Mouse (Mus musculus) lung, embryonic 16.5 days (tissue): ENCODE results near the gene Scgb1a1. TPM values are rescaled to one million over a fixed set of nuclear protein-coding genes. Genes with fewer than 3 reads are reported as not detected.
"Not testable (repeated sequence)": the region's sequence is repeated elsewhere in the genome, so short reads cannot be mapped to it uniquely, and the experiment has no call there.

Experiments used
- ATAC-seq: fragments of 200-750 bp; cut with Nextera tagmentation; 2 replicates; pipeline ENCODE4 v1.8.0; 2017; ENCODE audit warnings: low read depth, mild to moderate bottlenecking, moderate library complexity
- H3K27ac ChIP-seq: fragments of 300-500 bp; sonication (generic); 2 replicates; pipeline ENCODE4 v1.5.1; 2014; ENCODE audit warnings: mild to moderate bottlenecking, control low read depth, low read length
- H3K27me3 ChIP-seq: fragments of 300-500 bp; sonication (generic); 2 replicates; pipeline ENCODE4 v1.6.1; 2014; ENCODE audit warnings: low read depth, low read length, mixed read lengths; ENCODE audit not compliant: control insufficient read depth, insufficient read depth
- H3K36me3 ChIP-seq: fragments of 300-500 bp; sonication (generic); 2 replicates; pipeline ENCODE4 v1.6.1; 2014; ENCODE audit warnings: low read length; ENCODE audit not compliant: control insufficient read depth, insufficient read depth
- H3K4me1 ChIP-seq: fragments of 300-500 bp; sonication (generic); replicated peaks from 2 replicates; pipeline ENCODE4 v1.6.1; 2014; ENCODE audit warnings: low read length, mixed read lengths; ENCODE audit not compliant: control insufficient read depth, insufficient read depth
- H3K4me2 ChIP-seq: fragments of 300-500 bp; sonication (generic); 2 replicates; pipeline ENCODE4 v1.6.1; 2014; ENCODE audit warnings: low read depth, low read length, control low read depth
- H3K4me3 ChIP-seq: fragments of 300-500 bp; sonication (generic); 2 replicates; pipeline ENCODE4 v1.5.1; 2014; ENCODE audit warnings: mild to moderate bottlenecking, low read length, control low read depth
- H3K9ac ChIP-seq: fragments of 300-500 bp; sonication (generic); 2 replicates; pipeline ENCODE4 v1.6.1; 2014; ENCODE audit warnings: low read length, control low read depth
- H3K9me3 ChIP-seq: fragments of 300-500 bp; sonication (generic); 2 replicates; pipeline ENCODE4 v1.6.1; 2016; ENCODE audit warnings: low read length; ENCODE audit not compliant: control insufficient read depth
- WGBS: fragments of 180-500 bp; shearing (Covaris S2); extraction: QIAGEN DNeasy Blood & Tissue Kit; methylation state at CpG from one replicate; pipeline ENCODE4 v1.1.7; 2014; 5-methylcytosine and 5-hydroxymethylcytosine counted together
- polyA plus RNA-seq: library from polyadenylated mRNA; unstranded; fragments of >200 nt; fragmentation: Nextera tagmentation; extraction: Ambion mirVana; gene quantifications from 2 replicates; pipeline ENCODE4 v1.2.1, GENCODE M21; 2015

The Scgb1a1 gene
- polyA plus RNA-seq = 25.3 and 50.5 TPM in 2 replicates

DNA sequence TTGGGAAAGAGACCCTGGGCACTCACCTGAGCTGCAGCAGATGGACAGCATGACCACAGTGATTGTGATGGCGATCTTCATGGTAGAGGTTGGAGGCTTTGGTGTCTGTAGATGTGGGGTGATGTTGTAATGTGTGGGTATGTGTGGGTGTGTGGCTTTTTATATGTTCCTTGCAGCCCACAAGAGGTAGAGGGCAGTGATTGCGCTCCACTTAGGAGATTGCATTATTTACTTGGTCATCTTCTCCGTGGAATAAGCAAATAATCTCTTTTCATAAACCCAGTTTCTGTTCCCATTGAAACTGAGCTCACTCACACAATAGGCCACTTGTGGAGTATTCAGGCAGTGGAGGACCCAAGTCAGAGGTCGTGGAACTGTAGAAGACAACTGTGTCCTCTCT, at the start of gene Scgb1a1:
TSS of gene Scgb1a1 (minus strand) at position 138 of the 400 bp plus-strand sequence.
- no peaks in the 10 kb centered on the region for H3K36me3 ChIP-seq
- no peak within 1 kb of the TSS for H3K27ac ChIP-seq
- H3K4me3 ChIP-seq = no peak within 1 kb of the TSS
- no peaks in the 10 kb centered on the region for H3K9me3 ChIP-seq
- no peak for ATAC-seq
- H3K4me2 ChIP-seq = no peak within 1 kb of the TSS
- peaks cover 2% of the 10 kb centered on the region for H3K4me1 ChIP-seq
- no peak within 1 kb of the TSS for H3K9ac ChIP-seq
- H3K27me3 ChIP-seq = no peaks in the 10 kb centered on the region
- 69% methylated on average over 4 of the region's 4 CpGs for WGBS

DNA sequence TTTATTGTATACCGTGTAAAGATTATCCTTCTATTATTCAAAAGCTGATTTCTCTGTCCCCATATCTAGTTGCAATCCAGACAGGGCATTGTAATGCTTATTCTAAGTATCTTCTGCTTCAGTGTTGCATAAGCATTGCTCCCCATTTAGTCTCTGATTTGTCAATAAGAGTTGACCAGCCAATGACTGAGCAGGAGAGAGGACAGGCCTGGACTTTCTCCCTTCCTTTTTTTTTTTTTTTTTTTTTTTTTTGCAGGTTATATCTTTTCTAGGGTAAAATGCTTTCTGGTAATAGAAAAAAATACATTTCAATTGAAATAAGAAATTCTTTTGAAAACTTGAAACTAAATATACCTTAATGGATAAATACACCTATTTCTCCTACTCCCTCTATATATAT, 49.4 kb upstream of the Scgb1a1 start:
- H3K9me3 ChIP-seq = no peaks in the 10 kb centered on the region
- no peak overlapping the region for H3K9ac ChIP-seq
- ATAC-seq = no peak
- H3K4me1 ChIP-seq = peaks cover 5% of the 10 kb centered on the region
- 90% methylated on average over 1 of the region's 1 CpGs for WGBS
- no peak overlapping the region for H3K4me3 ChIP-seq
- no peak overlapping the region for H3K4me2 ChIP-seq
- no peak overlapping the region for H3K27ac ChIP-seq
- H3K27me3 ChIP-seq = no peaks in the 10 kb centered on the region
- H3K36me3 ChIP-seq = no peaks in the 10 kb centered on the region

DNA sequence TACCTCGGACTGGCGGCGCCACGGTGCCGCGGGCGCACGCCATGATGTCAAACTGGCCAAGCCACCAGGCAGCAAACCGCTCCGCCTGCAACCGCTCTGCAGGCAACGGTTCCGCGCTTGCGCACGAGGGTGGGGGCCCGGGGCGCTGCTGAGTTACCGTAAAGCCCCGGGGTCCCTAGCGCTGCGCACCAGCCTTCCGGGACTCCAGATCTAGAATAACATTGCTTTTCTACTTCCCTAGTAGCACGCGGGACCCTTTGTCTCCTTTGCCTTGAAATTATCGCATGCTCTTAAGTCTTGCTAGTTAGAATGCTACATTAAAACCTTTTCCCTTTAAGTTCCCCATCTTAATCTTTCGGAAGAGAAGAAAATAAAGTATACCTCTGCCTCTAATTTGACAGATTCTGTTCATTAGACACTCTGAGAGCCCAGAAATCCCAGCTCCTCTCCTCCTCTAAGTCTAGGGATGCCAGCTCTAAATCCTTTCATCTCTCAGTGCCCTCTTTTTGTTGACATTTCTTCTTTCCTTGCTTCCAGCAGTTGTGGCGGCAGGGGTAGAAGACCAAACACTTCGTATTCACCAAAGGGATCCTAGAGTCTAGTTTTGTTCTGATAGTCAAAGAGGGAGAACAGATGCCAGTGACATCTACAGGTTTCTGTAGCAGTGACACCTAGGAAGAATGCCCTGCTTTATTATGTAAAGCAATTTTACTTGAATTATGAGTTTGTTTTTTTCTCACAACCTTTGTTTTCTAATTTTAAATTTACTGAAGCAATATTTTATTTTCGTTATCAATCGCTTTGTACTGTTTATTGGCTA, 48.0 kb upstream of the Scgb1a1 start, which contains the start of gene Asrgl1:
TSS of gene Asrgl1 (minus strand) at position 125 of the 820 bp plus-strand sequence.
- no peaks in the 10 kb centered on the region for H3K27me3 ChIP-seq
- no peaks in the 10 kb centered on the region for H3K36me3 ChIP-seq
- 10% methylated on average over 31 of the region's 31 CpGs for WGBS
- H3K27ac ChIP-seq = peak within 1 kb of the TSS; percentile 31; the same call in 1 of the 2 replicates
- ATAC-seq = peak; percentile 98
- peak within 1 kb of the TSS; percentile 86 for H3K4me3 ChIP-seq
- H3K4me2 ChIP-seq = peak within 1 kb of the TSS; percentile 98
- H3K9ac ChIP-seq = peak within 1 kb of the TSS; percentile 86
- peaks cover 5% of the 10 kb centered on the region for H3K4me1 ChIP-seq
- no peaks in the 10 kb centered on the region for H3K9me3 ChIP-seq

DNA sequence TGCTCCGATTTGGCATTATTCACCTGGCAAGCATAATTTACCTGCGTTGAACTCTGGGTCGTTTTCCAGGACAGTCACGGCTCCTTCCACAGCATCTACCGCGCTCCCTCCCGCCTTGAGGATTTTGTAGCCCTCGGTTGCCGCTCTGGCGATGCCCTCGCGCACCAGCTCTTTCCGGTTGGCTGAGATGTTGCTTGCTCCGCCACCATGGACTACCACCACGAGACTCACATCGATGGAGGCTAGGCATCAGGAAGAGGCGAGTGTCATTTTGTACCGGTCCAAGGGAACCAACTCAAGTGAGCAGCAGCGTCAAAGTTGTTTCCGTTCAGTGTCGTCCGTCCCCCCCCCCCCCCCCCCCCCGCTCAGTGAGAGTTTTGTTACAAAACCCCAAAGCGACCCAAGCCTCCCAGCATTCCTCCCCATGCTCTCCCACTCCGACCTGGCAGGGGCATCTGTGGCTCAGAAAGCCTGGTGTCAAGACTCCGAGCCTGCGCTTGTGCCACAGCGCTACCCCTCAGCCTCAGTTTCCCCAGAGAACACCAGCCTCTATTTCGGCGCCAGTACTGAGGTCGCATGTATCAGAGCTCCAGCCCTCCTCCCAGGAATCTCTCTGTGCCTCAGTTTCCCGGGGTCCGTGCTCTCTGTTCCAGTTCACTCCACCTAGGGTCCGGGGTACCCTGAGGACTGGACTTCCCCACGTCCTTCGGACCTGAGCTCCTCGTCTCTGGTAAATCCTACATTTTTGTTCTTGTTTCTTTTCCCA, 47.2 kb upstream of the Scgb1a1 start:
- Histone ChIP-seq H3K4me1 (peaks cover 5% of the 10 kb centered on the region), H3K27me3 (no peaks in the 10 kb centered on the region), H3K4me2 (peak overlapping the region; percentile 98), H3K27ac (peak overlapping the region; percentile 31; the same call in 1 of the 2 replicates), H3K4me3 (peak overlapping the region; percentile 86), H3K36me3 (no peaks in the 10 kb centered on the region), H3K9ac (peak overlapping the region; percentile 86), H3K9me3 (no peaks in the 10 kb centered on the region)
- under 1% methylated on average over 32 of the region's 37 CpGs for WGBS
- peak; percentile 77 for ATAC-seq

DNA sequence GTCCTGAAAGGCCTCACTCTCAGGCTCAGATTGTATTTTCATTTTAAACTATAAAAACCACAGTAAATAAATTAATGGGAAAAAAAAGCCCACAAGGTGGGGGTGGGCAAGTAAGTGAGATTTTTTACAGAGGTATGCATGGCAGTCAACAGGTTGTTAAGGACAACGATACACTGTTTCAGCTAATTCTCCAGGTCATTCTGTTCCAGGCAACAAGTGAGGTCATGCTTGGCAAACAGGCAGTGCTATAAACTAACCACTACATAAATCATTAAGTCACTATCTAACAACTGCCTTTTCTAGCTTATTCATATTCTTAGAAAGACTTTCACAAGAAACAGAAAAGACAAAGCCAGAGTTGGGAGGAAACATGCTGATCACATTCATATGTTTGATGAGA, 42.2 kb upstream of the Scgb1a1 start:
- WGBS = 63% methylated on average over 1 of the region's 1 CpGs

DNA sequence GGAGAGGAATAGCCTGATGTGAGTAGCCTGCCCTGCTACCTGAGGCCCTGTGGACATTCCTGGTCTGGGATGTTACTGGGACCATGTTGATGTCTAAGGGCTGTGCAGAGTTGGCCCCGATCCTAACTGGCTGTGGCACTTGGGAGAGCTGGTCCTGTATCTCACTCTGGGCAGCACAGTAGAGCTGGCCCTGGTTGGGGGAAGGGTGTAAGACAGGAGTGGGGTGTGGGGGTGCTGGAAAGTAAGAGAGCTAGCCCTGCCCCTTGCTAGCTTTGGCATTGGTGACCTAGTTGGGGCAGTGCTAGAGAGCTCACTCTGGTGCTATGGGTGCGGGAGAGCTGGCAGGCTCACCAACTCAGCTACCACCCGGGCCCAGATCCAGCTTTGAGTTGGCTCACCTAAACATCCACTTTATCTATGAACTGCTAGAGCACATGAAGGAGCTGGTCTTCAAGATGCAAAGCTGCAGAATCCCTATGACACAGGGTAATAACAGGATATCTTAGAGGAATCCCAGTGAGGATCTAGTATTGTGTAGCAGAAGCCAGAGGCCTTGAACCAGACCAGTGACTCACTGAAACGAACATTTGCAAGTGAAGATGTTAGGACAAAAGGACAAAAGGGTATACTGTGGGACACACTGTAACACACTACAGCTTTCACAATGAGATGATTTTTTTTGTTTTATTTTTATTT, 40.9 kb upstream of the Scgb1a1 start:
- H3K36me3 ChIP-seq = peaks cover 3% of the 10 kb centered on the region

More for the DNA sequence above, 42.2 kb upstream of the Scgb1a1 start:
- peaks cover 3% of the 10 kb centered on the region for H3K36me3 ChIP-seq
- no peak overlapping the region for H3K27ac ChIP-seq
- H3K4me1 ChIP-seq = peaks cover 5% of the 10 kb centered on the region; the same call in 1 of the 2 replicates
- no peaks in the 10 kb centered on the region for H3K27me3 ChIP-seq
- no peak overlapping the region for H3K9ac ChIP-seq
- H3K9me3 ChIP-seq = no peaks in the 10 kb centered on the region
- H3K4me2 ChIP-seq = no peak overlapping the region
- H3K4me3 ChIP-seq = no peak overlapping the region
- no peak for ATAC-seq

DNA sequence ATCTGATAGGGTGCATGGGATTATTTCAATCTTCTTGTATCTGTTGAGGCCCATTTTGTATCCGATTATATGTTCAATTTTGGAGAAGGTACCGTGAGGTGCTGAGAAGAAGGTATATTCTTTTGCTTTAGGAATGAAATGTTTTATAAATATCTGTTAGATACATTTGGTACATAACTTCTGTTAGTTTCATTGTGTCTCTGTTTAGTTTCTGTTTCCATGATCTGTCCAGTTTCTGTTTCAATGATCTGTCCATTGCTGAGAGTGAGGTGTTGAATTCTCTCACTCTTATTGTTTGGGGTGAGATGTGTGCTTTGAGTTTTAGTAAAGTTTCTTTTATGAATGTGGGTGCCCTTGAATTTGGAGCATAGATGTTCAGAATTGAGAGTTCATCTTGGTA, 36.2 kb upstream of the Scgb1a1 start:
- H3K9me3 ChIP-seq, H3K4me2 ChIP-seq, ATAC-seq, H3K4me3 ChIP-seq, H3K27ac ChIP-seq, H3K4me1 ChIP-seq, H3K36me3 ChIP-seq, H3K9ac ChIP-seq, H3K27me3 ChIP-seq: not testable (repeated sequence)
- whole genome bisulfite sequencing = 94% methylated on average over 2 of the region's 2 CpGs

More for the DNA sequence above, 40.9 kb upstream of the Scgb1a1 start:
- H3K9ac ChIP-seq = no peak overlapping the region
- H3K27me3 ChIP-seq = no peaks in the 10 kb centered on the region
- H3K9me3 ChIP-seq = no peaks in the 10 kb centered on the region
- WGBS = 77% methylated on average over 4 of the region's 4 CpGs
- H3K27ac ChIP-seq = no peak overlapping the region
- peak; percentile 36; the same call in 1 of the 2 replicates for ATAC-seq
- H3K4me3 ChIP-seq = no peak overlapping the region
- H3K4me2 ChIP-seq = no peak overlapping the region
- no peaks in the 10 kb centered on the region for H3K4me1 ChIP-seq

DNA sequence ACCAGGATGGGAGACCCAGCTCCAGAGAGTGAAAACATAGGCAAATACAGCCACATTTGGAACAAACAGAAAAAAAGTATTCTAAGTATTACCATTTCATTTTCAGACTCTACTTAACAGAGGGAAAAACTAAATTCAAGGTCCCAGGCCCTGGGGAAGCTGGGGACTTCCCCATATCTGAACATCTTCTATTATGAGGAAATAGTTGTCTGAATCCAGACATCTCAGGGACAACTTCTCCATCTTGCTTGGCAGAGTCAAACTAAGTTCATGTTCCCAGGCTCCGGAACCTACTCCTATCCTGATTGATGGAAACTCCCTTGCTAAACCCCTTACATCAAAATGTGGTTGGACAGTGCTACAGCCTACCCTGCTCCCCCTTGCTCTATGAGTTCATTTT, 34.6 kb upstream of the Scgb1a1 start:
- Histone ChIP-seq H3K4me1 (no peaks in the 10 kb centered on the region), H3K27ac (no peak overlapping the region), H3K9ac (no peak overlapping the region), H3K4me2 (no peak overlapping the region), H3K36me3 (no peaks in the 10 kb centered on the region; the same call in 1 of the 2 replicates), H3K27me3 (no peaks in the 10 kb centered on the region), H3K9me3 (no peaks in the 10 kb centered on the region), H3K4me3 (no peak overlapping the region)
- no peak for ATAC-seq
- WGBS = 92% methylated on average over 1 of the region's 1 CpGs
